Mouse (Mus musculus): Measurements from ENCODE around the gene 2010109A12Rik. TPM values are rescaled to one million over a fixed set of nuclear protein-coding genes. Genes with fewer than 3 reads are reported as not detected.

Gene 2010109A12Rik
- total RNA-seq, 1 experiment = 0.76 TPM

GRCm38 (mm10) chr5:93260983-93261382, 54.7 kb downstream of the 2010109A12Rik start:
- Histone ChIP-seq H3K4me3 (ENCODE audit: insufficient read depth in 1 of 2, low read depth in 1 of 2, low read length in 2 of 2, poor library complexity in 1 of 2, severe bottlenecking in 1 of 2) (no peak overlapping the region), H3K9ac (ENCODE audit: insufficient read depth, low read depth, low read length, poor library complexity, severe bottlenecking) (no peak overlapping the region), H3K9me3 (ENCODE audit: control insufficient read depth, insufficient read depth, low read depth, low read length) (no peaks in the 10 kb centered on the region), H3K4me1 (ENCODE audit: control insufficient read depth in 2 of 2, insufficient read depth in 2 of 2, low read length in 2 of 2, poor library complexity in 1 of 2) (peaks cover 0 to under 1% of the 10 kb centered on the region in 2 experiments; a peak in 1 of 4 replicates), H3K27ac (ENCODE audit: insufficient read depth, low read depth, low read length, poor library complexity, severe bottlenecking) (no peak overlapping the region), H3K36me3 (ENCODE audit: control insufficient read depth, insufficient read depth, low read length, poor library complexity, severe bottlenecking) (no peaks in the 10 kb centered on the region)
- DNase-seq (ENCODE audit: low read depth, low spot score) = no peak
- in situ Hi-C loops (cut with MboI; ENCODE audit: low sequenced_read_pairs in 2 of 2, unreplicated experiment in 2 of 2) = no loop called here
- TF ChIP-seq ZC3H11A (IDR thresholded peaks at IDR 0.05; ENCODE audit: borderline replicate concordance, low read depth, low read length) = no peak
- no peak for TF ChIP-seq MAFK (IDR thresholded peaks at IDR 0.05; ENCODE audit: insufficient read depth, low read depth, low read length)
- TF ChIP-seq HCFC1 (IDR thresholded peaks at IDR 0.05; ENCODE audit: borderline replicate concordance, insufficient read depth, low read length) = no peak
- TF ChIP-seq CHD2 (IDR thresholded peaks at IDR 0.05; ENCODE audit: low read depth, low read length) = no peak
- TF ChIP-seq ZNF384 (IDR thresholded peaks at IDR 0.05; ENCODE audit: low read depth, low read length) = no peak

DNA sequence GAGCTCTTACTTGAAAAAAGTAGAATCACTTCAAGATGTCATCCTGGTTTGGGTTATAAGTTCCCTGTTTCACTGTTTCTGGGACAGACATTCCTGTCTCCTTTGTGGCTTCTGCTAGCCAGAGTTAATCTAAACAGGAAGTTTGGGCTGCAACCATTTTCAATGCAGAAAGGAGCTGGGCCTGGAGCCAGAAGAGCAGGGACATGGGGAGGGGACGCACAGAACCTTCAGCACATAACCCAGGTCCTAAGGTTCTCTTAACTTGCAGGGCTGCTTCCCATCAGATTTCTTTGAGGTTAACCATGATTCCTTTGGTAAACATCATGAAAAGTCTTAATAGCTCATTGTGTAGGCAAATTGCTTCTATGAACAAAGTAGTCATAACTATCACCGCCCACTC, 56.4 kb downstream of the 2010109A12Rik start:
- Histone ChIP-seq H3K4me3 (ENCODE audit: insufficient read depth in 1 of 2, low read depth in 1 of 2, low read length in 2 of 2, poor library complexity in 1 of 2, severe bottlenecking in 1 of 2) (no peak overlapping the region), H3K9ac (ENCODE audit: insufficient read depth, low read depth, low read length, poor library complexity, severe bottlenecking) (no peak overlapping the region), H3K27ac (ENCODE audit: insufficient read depth, low read depth, low read length, poor library complexity, severe bottlenecking) (no peak overlapping the region), H3K4me1 (ENCODE audit: control insufficient read depth in 2 of 2, insufficient read depth in 2 of 2, low read length in 2 of 2, poor library complexity in 1 of 2) (peaks cover 0 to 4% of the 10 kb centered on the region in 2 experiments; a peak in 1 of 4 replicates), H3K9me3 (ENCODE audit: control insufficient read depth, insufficient read depth, low read depth, low read length) (no peaks in the 10 kb centered on the region), H3K36me3 (ENCODE audit: control insufficient read depth, insufficient read depth, low read length, poor library complexity, severe bottlenecking) (no peaks in the 10 kb centered on the region)
- in situ Hi-C loops (cut with MboI; ENCODE audit: low sequenced_read_pairs in 2 of 2, unreplicated experiment in 2 of 2) = no loop called here
- TF ChIP-seq HCFC1 (IDR thresholded peaks at IDR 0.05; ENCODE audit: borderline replicate concordance, insufficient read depth, low read length) (no peak), CHD2 (IDR thresholded peaks at IDR 0.05; ENCODE audit: low read depth, low read length) (no peak), ZNF384 (IDR thresholded peaks at IDR 0.05; ENCODE audit: low read depth, low read length) (no peak), MAFK (IDR thresholded peaks at IDR 0.05; ENCODE audit: insufficient read depth, low read depth, low read length) (no peak)
- DNase-seq (ENCODE audit: low read depth, low spot score) = no peak

Other genes with a start within 250 kb of the 2010109A12Rik start
- gene Sowahb, start 161.5 kb upstream of the 2010109A12Rik start, total RNA-seq (2012; rRNA removed) = 1.5 and 1.9 TPM in 2 replicates
- 92.2 and 124 TPM in 2 replicates for gene Sept11, start 113.1 kb upstream of the 2010109A12Rik start, total RNA-seq (2012; rRNA removed)
- 46.2 and 46.5 TPM in 2 replicates for gene Ccni, start within 50 bp of the 2010109A12Rik start, total RNA-seq (2012; rRNA removed)
- gene Ccng2, start 60.7 kb downstream of the 2010109A12Rik start, total RNA-seq (2012; rRNA removed) = 12.4 and 22.1 TPM in 2 replicates

Data from ES-E14 (cell line).